Mouse (Mus musculus) midbrain, embryonic 12.5 days (tissue): ENCODE results near the gene Crkl. TPM values are rescaled to one million over a fixed set of nuclear protein-coding genes. Genes with fewer than 3 reads are reported as not detected.

Experiments used
- ATAC-seq: fragments of 200-750 bp; cut with Nextera tagmentation; 2 replicates; pipeline ENCODE4 v1.8.0; 2017; ENCODE audit warnings: low read depth, moderate TSS enrichment, moderate library complexity; ENCODE audit not compliant: low FRiP score
- H3K27ac ChIP-seq: fragments of 300-500 bp; sonication (generic); replicated peaks from 2 replicates; pipeline ENCODE4 v1.5.1; 2016; ENCODE audit warnings: mild to moderate bottlenecking
- H3K27me3 ChIP-seq: fragments of 300-500 bp; sonication (generic); 2 replicates; pipeline ENCODE4 v1.6.1; 2016; ENCODE audit warnings: mild to moderate bottlenecking
- H3K36me3 ChIP-seq: fragments of 300-500 bp; sonication (generic); 2 replicates; pipeline ENCODE4 v1.6.1; 2016
- H3K4me1 ChIP-seq: fragments of 300-500 bp; sonication (generic); 2 replicates; pipeline ENCODE4 v1.6.1; 2016
- H3K4me2 ChIP-seq: fragments of 300-500 bp; sonication (generic); replicated peaks from 2 replicates; pipeline ENCODE4 v1.6.1; 2016; ENCODE audit warnings: mild to moderate bottlenecking, moderate library complexity
- H3K4me3 ChIP-seq: fragments of 300-500 bp; sonication (generic); 2 replicates; pipeline ENCODE4 v1.5.1; 2016; ENCODE audit warnings: mild to moderate bottlenecking
- H3K9ac ChIP-seq: fragments of 300-500 bp; sonication (generic); replicated peaks from 2 replicates; pipeline ENCODE4 v1.6.1; 2016; ENCODE audit warnings: mild to moderate bottlenecking, moderate library complexity
- H3K9me3 ChIP-seq: fragments of 300-500 bp; sonication (generic); 2 replicates; pipeline ENCODE4 v1.6.1; 2016; ENCODE audit warnings: mild to moderate bottlenecking
- WGBS: fragments of 180-500 bp; shearing (Covaris S2); methylation state at CpG from one replicate; pipeline ENCODE4 v1.1.7; 2016; 5-methylcytosine and 5-hydroxymethylcytosine counted together
- polyA plus RNA-seq: library from polyadenylated mRNA; unstranded; fragments of >200 nt; fragmentation: Nextera tagmentation; extraction: Ambion mirVana; gene quantifications from 2 replicates; pipeline ENCODE4 v1.2.1, GENCODE M21; 2016

The Crkl gene
- polyA plus RNA-seq, 1 experiment from 2014 or later, result 100 TPM

- H3K9me3 ChIP-seq, result no peaks in the 10 kb centered on the region
- peak overlapping the region; percentile 88; the same call in 1 of the 2 replicates for H3K4me2 ChIP-seq
Observed at GRCm38 (mm10) chr16:17532271-17532670, 80.5 kb downstream of the Crkl start.

GRCm38 (mm10) chr16:17532676-17533329 lies 81.0 kb downstream of the Crkl start:
- WGBS, result 74% methylated on average over 14 of the region's 14 CpGs
- Histone ChIP-seq H3K27me3 (no peaks in the 10 kb centered on the region), H3K9me3 (no peaks in the 10 kb centered on the region), H3K9ac (no peak overlapping the region), H3K4me1 (peaks cover 22% of the 10 kb centered on the region), H3K36me3 (peaks cover 11% of the 10 kb centered on the region), H3K4me2 (0 out of 2 replicates have a peak overlapping the region, but pooled peaks have one; percentile 88), H3K4me3 (no peak overlapping the region), H3K27ac (no peak overlapping the region)
- ATAC-seq, result no peak

More at GRCm38 (mm10) chr16:17532271-17532670, 80.5 kb downstream of the Crkl start:
- WGBS, result 61% methylated on average over 4 of the region's 4 CpGs
- Histone ChIP-seq H3K27ac (no peak overlapping the region), H3K4me3 (no peak overlapping the region), H3K27me3 (no peaks in the 10 kb centered on the region), H3K9ac (no peak overlapping the region), H3K36me3 (peaks cover 17% of the 10 kb centered on the region), H3K4me1 (peaks cover 22% of the 10 kb centered on the region)
- no peak for ATAC-seq

GRCm38 (mm10) chr16:17536584-17536983 lies 84.8 kb downstream of the Crkl start:
- no peak overlapping the region for H3K4me3 ChIP-seq
- no peak overlapping the region for H3K9ac ChIP-seq
- 91% methylated on average over 3 of the region's 3 CpGs for WGBS
- H3K9me3 ChIP-seq, result no peaks in the 10 kb centered on the region
- no peaks in the 10 kb centered on the region for H3K27me3 ChIP-seq
- peaks cover 8% of the 10 kb centered on the region for H3K4me1 ChIP-seq
- H3K36me3 ChIP-seq, result no peaks in the 10 kb centered on the region
- H3K27ac ChIP-seq, result no peak overlapping the region
- no peak overlapping the region for H3K4me2 ChIP-seq
- no peak for ATAC-seq

Other genes with a start within 250 kb of the Crkl start
- 371 TPM in 2 replicates for gene Ube2l3, start 249.3 kb upstream of the Crkl start, polyA plus RNA-seq
- 2.3 TPM in 2 replicates for gene Rimbp3, start 243.4 kb upstream of the Crkl start, polyA plus RNA-seq
- gene Hic2, start 218.4 kb upstream of the Crkl start, polyA plus RNA-seq, result 15.3 and 18.6 TPM in 2 replicates
- 18.4 and 22.8 TPM in 2 replicates for gene Tmem191c, start 175.9 kb upstream of the Crkl start, polyA plus RNA-seq
- gene Serpind1, start 120.6 kb upstream of the Crkl start, polyA plus RNA-seq, result 0.46 and 0.58 TPM in 2 replicates
- gene Snap29, start 46.0 kb upstream of the Crkl start, polyA plus RNA-seq, result 17.0 and 18.3 TPM in 2 replicates
- 64.6 and 70.8 TPM in 2 replicates for gene Pi4ka, start 45.7 kb upstream of the Crkl start, polyA plus RNA-seq
- gene Aifm3, start 37.6 kb downstream of the Crkl start, polyA plus RNA-seq, result 4.0 and 7.8 TPM in 2 replicates
- 107 and 118 TPM in 2 replicates for gene Lztr1, start 56.7 kb downstream of the Crkl start, polyA plus RNA-seq
- 53.1 and 61.2 TPM in 2 replicates for gene Thap7, start 79.1 kb downstream of the Crkl start, polyA plus RNA-seq
- 0.27 and 0.40 TPM in 2 replicates for gene Lrrc74b, start 109.3 kb downstream of the Crkl start, polyA plus RNA-seq
- 0.80 and 1.4 TPM in 2 replicates for gene P2rx6, start 109.9 kb downstream of the Crkl start, polyA plus RNA-seq
- 4.5 and 5.6 TPM in 2 replicates for gene Slc7a4, start 131.2 kb downstream of the Crkl start, polyA plus RNA-seq
- gene Smpd4, start 167.4 kb downstream of the Crkl start, polyA plus RNA-seq, result 36.3 and 38.2 TPM in 2 replicates
- 7.1 and 7.9 TPM in 2 replicates for gene Ccdc74a, start 194.5 kb downstream of the Crkl start, polyA plus RNA-seq